Mouse (Mus musculus) brain, embryonic 14.5 days (tissue): ENCODE measurements around the gene Lrrc46. TPM values are rescaled to one million over a fixed set of nuclear protein-coding genes. Genes with fewer than 3 reads are reported as not detected.

Source experiments
- DNase-seq: peaks from one replicate; pipeline ENCODE4 v3.0.0-alpha.2; 2011; ENCODE audit warnings: low read depth
- CTCF ChIP-seq: fragments of 200-500 bp; IDR thresholded peaks from 2 replicates; pipeline ENCODE4 v1.5.1; 2012; ENCODE audit warnings: inconsistent platforms, mild to moderate bottlenecking, moderate library complexity, borderline replicate concordance; ENCODE audit not compliant: insufficient read depth, insufficient read length; ENCODE audit errors: extremely low read depth
- POLR2A ChIP-seq: fragments of 200-500 bp; IDR thresholded peaks from 2 replicates; pipeline ENCODE4 v1.6.1; 2012; ENCODE audit warnings: mild to moderate bottlenecking, inconsistent platforms, borderline replicate concordance; ENCODE audit not compliant: poor library complexity, insufficient read depth, insufficient read length, severe bottlenecking; ENCODE audit errors: extremely low read depth
- polyA plus RNA-seq: library from polyadenylated mRNA; depleted of rRNA; stranded (reverse); fragments of >200 nt; gene quantifications from 2 replicates; pipeline ENCODE4 v1.2.3, GENCODE M21; 2012; rRNA removed

The Lrrc46 gene
- polyA plus RNA-seq, result 2.0 and 2.9 TPM in 2 replicates

GRCm38 (mm10) chr11:97041022-97041899 lies at the start of gene Lrrc46, which contains the start of gene Mrpl10:
TSS of gene Lrrc46 (minus strand) at chr11:97041407.
TSS of gene Mrpl10 (plus strand) at chr11:97041560.
- peak; percentile 98 for DNase-seq
- TF ChIP-seq POLR2A (peak; percentile 56; the same call in 1 of the 2 replicates), CTCF (no peak)

- no peak for DNase-seq
- TF ChIP-seq CTCF (no peak), POLR2A (no peak)
Observed at GRCm38 (mm10) chr11:97086365-97086764, 45.2 kb upstream of the Lrrc46 start.

- TF ChIP-seq CTCF (no peak), POLR2A (no peak)
- no peak for DNase-seq
Observed at GRCm38 (mm10) chr11:97084821-97085505, 43.8 kb upstream of the Lrrc46 start.

- no peak for DNase-seq
- TF ChIP-seq CTCF, result no peak
- no peak for TF ChIP-seq POLR2A
Observed at GRCm38 (mm10) chr11:97083401-97084140, 42.4 kb upstream of the Lrrc46 start.

- DNase-seq, result peak; percentile 47
Observed at GRCm38 (mm10) chr11:97082977-97083376, 41.8 kb upstream of the Lrrc46 start.

GRCm38 (mm10) chr11:97080291-97080690 lies 39.1 kb upstream of the Lrrc46 start:
- TF ChIP-seq CTCF, result no peak
- TF ChIP-seq POLR2A, result no peak
- DNase-seq, result peak; percentile 38

More at GRCm38 (mm10) chr11:97082977-97083376, 41.8 kb upstream of the Lrrc46 start:
- TF ChIP-seq CTCF (peak; percentile 58; the same call in 1 of the 2 replicates), POLR2A (no peak)

GRCm38 (mm10) chr11:97078751-97079150 lies 37.5 kb upstream of the Lrrc46 start:
- DNase-seq, result no peak
- TF ChIP-seq CTCF, result no peak
- no peak for TF ChIP-seq POLR2A

GRCm38 (mm10) chr11:97074235-97074634 lies 33.0 kb upstream of the Lrrc46 start:
- DNase-seq, result no peak
- TF ChIP-seq CTCF, result no peak
- TF ChIP-seq POLR2A, result no peak

- DNase-seq, result peak; percentile 80
- TF ChIP-seq CTCF (peak; percentile 66; the same call in 1 of the 2 replicates), POLR2A (no peak)
Observed at GRCm38 (mm10) chr11:97072533-97072932, 31.3 kb upstream of the Lrrc46 start.

- no peak for TF ChIP-seq POLR2A
- no peak for TF ChIP-seq CTCF
- no peak for DNase-seq
Observed at GRCm38 (mm10) chr11:97071129-97071528, 29.9 kb upstream of the Lrrc46 start.

- TF ChIP-seq POLR2A (no peak), CTCF (no peak)
- no peak for DNase-seq
Observed at GRCm38 (mm10) chr11:97069770-97070169, 28.6 kb upstream of the Lrrc46 start.

- DNase-seq, result no peak
Observed at GRCm38 (mm10) chr11:97069333-97069732, 28.1 kb upstream of the Lrrc46 start.

More at GRCm38 (mm10) chr11:97069333-97069732, 28.1 kb upstream of the Lrrc46 start:
- TF ChIP-seq CTCF (no peak), POLR2A (no peak)
